Mouse (Mus musculus): ENCODE data around the gene Ms4a4c.
"Not testable (repeated sequence)": the region's sequence is repeated elsewhere in the genome, so short reads cannot be mapped to it uniquely, and the experiment has no call there.

Ms4a4c gene

DNA sequence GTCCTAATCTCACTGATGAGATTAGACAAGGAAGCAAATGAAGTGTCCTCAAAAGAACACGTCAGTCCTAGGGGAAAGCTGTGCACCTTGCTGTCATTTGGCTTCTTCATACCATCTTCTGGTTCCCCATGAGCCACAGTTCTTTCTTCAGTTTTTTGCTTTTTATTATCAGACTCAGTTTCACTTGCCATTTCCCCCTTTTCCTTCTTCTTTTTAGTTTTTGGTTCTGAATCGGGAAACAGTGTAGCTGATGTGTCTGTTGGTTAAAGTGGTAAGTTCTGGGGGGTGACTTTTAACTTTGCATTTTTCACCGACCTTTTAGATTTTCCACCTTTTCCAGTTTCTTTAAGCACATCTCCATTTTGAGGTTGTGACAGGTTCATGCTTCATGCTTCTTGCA is at the start of gene Ms4a4c:
Gene Ms4a4c (plus strand): TSS at position 244 of the 400 bp plus-strand sequence.
- no peak for DNase-seq (ENCODE audit: low read depth, low spot score)

DNA sequence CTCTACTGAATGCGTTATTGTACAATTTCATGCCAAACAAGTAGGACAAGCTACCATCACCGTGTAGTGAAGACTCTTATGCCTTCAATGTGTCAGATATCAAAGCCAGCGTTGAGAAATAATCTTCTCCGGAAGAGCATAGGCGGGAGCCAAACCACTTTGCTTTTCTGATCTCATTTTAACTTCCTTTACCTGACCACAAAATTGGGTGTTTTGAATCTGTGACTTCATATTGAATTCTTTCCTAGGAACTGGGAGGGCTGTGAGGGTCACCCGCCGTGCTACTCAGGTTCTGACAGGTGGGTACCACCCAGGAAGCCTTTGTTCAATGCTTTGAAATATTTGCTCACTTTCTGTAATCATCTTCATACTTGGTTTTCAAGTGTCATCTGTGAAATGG is 48.8 kb upstream of the Ms4a4c start:
- DNase-seq (ENCODE audit: low read depth, low spot score): no peak

DNA sequence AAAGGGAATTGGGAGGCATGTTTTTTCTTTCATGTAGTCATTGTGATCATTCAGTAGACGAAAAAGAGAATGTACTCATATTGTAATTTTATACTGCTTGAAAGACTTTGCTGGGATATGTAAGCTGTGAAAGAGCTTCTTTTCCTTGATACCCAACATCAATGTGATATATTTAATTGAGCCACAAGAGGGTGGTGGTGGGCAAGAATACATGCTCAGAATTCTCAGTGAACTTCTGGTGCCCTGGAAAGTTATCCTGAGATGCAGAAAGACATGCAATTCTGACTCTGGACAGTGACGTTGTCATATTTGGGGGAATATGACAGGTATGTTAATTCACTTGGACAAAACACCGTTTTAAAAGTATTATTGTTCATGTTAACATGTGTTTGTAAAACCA is 44.5 kb upstream of the Ms4a4c start:
- no peak for DNase-seq (ENCODE audit: low read depth, low spot score)

DNA sequence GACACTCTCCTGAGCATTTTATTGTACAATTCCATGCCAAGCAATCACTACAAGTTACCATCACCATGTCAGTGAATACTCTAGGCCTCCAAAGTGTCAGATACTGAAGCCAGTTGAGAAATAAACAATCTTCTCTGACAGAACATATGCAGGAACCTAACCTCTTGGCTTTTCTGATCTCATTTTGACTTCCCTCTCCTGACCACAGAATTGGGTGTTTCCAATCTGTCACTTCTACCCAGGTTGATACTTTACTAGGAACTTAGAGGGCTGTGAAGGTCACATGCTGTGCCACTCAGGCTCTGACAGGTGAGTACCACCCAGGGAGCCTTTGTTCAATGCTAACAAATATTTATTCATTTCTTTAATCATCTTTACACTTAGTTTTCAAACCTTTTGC is 42.6 kb upstream of the Ms4a4c start:
- no peak for DNase-seq (ENCODE audit: low read depth, low spot score)

DNA sequence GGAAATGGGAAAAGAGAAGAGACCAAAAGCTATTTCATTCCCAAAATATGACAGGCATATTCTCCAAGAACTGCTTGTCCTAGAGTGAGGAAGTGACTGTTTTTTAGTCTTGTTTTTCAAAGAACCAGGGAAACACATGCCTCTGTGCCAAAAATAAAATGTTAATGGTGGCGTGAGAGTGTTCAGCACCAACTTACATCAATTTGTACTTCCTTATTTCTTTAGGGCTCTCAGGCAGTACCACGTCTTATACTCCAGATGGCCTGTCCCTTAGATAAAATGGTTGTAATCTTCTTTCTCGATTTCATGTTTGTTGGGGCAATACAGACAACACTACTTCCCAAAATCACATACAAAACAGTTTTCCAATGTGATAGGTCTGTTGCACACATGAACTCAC is 36.3 kb upstream of the Ms4a4c start:
- no peak for DNase-seq (ENCODE audit: low read depth, low spot score)

DNA sequence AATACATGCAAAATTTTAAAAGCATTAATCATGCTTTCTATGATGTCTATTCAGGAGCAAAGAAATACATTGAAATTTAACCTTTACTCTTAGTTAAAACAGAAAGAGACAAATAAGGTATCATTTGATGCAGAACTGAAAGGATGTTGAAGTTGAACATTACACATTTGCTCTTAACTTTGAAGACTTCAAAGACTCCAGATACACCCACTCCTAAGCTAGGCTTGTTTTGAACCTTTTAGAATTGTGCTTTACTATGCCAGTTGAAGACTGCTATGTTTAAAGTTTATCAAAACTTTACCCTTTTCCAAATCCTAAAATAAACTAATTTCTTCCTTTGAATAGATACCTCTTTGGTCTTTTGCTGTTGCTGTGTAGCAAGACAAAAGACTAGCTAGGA is 33.4 kb upstream of the Ms4a4c start:
- DNase-seq (ENCODE audit: low read depth, low spot score): no peak

DNA sequence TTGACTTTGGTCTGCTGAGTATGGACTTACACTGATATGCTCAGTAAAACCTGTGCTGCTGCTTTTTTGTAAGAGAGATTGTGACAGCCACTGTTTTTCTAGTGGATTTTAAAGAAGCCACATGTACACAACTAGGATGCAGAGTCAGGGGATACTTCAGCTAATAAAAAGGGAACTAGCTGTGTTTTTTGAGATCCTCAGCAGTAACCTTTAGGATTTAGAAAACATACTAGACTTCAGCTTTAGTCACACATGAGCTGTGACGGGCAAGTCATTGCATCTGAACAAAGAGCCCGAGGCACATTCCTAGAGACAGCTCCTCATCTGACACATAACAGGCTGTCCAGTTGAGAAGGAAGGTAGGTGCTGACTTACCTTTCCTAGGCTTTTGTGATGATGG is 29.3 kb upstream of the Ms4a4c start, which contains the start of gene Ms4a4a:
Gene Ms4a4a (plus strand): TSS at position 251 of the 400 bp plus-strand sequence.
- no peak for DNase-seq (ENCODE audit: low read depth, low spot score)

DNA sequence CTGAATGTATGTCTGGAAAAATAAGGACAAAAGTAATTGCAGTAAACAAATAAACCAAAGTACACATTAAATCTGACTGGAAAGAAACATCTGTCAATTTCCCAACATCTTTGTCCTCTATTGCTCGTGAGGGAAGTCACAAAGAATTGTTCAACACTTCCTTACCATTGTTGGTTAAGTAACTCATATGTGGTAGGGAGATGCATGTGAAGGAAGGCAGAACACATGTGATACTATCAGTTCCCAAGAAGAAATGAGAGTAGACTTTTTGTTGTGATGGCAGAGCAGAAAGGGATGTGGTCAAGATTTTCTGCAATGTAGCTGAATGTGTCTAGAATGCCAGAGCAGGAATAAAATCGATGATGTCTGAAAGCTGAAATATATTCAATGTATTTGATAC is 28.2 kb upstream of the Ms4a4c start:
- DNase-seq (ENCODE audit: low read depth, low spot score): no peak

DNA sequence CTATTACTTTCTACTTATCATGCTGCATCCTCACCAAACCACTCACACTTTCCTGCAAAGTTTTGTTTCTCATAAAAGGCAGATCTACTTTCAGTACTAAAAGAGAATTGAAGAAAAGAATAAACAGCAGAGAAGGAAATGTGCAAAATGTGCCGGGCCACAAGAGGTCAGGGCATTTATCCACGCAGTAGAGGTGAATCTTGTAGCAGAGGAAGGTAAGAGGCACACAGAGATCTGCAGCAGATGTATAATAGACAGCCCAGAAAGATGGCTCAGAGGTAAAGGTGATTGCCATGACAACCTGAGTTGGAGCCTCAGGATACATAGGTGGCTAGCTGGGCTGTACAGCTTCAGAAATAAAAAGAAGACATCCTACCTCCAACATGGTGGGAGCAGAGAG is 17.5 kb upstream of the Ms4a4c start:
- DNase-seq (ENCODE audit: low read depth, low spot score): no peak

DNA sequence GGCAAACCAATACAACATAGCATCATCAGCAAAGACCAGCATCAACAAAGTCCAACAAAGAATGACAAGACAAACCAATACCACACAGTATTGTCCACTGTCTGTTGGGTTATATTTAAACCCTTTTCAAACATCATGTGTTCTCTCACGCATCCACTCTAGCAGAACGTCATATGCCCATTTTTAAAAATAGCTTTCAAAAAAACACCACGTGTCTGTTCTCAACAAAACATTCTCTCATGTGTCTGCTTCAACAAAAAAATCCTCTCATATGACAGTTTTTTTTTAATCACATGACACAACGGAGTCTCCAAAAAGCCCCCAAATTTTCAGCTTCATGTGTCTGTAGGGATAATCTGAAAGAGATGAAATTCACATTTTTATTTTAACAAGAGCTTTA is 16.9 kb upstream of the Ms4a4c start:
- no peak for DNase-seq (ENCODE audit: low read depth, low spot score)

DNA sequence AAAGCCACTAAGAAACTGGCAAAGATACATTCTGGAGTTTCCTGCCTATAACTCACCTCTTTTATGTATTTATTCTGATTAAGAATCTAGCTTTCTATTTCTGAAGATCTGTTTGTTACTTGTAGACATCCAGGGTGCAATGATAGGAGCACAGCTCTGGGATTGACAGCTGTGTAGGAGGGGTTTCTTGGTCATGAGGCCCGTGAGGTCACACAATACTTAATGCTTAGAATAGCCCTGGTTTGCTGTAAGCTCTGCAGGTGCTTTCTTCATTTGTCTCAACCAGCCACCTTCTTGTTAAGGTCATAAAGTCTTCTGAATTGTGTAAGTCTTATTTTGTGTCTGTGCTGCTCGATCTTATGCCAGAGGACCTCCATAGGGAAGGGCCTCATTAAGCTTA is 15.6 kb upstream of the Ms4a4c start:
- no peak for DNase-seq (ENCODE audit: low read depth, low spot score)

DNA sequence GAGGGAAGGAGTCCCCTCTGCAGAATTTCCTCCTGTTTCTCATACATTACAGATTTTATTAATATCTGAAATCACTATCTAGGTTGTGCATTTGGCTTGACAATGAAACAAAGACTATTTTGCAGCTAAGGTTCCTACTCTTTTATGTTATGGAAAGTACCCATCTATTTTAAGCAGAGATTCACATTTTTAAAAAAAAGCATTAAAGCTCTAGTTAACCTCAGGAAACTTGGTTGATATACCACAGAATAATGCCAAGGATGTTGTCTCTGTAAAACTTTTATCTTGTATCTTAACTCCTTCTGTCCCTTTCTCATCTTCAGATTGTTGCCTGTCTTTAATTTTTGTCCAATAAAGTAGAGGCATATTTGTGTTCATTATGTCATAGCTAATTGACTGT is 8.8 kb upstream of the Ms4a4c start:
- DNase-seq (ENCODE audit: low read depth, low spot score): no peak

DNA sequence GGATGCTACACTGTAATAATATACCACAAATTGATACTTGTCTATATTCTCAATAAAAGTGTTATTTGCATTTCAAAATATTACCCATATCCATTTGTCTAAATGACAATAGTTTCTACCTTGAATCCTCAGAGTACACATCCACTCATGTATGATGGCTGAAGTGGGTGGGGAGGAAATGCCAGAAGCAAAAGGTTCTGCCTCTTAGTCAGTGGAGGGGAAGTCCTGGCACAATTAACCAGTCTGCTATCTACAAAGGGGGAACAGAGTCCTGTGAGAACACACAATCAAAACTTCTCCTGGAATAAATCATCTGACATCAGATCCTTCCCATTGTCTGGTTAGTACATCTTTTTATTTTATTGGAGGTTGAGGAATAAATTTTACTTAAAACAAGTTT is 2.9 kb downstream of the Ms4a4c start:
- no peak for DNase-seq (ENCODE audit: low read depth, low spot score)

DNA sequence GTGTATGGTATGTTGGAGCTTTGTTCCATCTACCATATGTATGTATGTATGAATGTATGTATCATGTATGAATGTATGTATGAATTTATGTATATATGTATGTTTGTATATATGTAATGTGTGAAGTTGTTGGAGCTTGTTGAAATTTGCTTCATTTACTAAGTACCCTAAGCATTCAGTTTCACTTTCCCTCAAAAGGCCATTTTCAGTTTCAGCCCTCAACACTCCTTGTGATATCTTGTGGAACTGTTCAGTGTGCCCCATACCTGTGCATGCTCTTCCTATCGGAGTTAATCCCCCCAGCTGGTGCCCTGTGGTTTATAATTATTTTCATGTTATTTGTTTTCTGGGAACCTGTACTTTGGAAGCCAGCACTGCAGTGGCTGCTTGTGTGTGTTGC is 4.0 kb downstream of the Ms4a4c start:
- no peak for DNase-seq (ENCODE audit: low read depth, low spot score)

DNA sequence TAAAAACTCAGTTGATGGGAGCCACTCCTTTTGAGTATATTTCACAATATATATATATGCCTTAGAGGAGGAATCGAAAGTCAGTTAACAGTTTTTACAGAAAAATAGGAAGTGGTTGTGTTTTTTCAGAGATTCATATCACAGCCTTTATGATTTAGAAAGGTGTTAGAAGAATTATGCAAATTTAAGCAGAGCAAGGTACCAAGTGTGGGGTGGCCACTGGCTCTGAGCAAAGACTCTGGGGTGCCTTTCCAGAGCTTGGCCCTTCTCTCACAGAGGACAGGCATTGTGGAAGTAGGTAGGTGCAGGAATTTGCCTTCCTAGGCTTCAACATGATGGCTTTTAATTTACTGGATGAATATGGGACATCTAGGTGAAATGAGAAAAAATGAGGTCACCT is 7.1 kb downstream of the Ms4a4c start:
- DNase-seq (ENCODE audit: low read depth, low spot score): no peak

DNA sequence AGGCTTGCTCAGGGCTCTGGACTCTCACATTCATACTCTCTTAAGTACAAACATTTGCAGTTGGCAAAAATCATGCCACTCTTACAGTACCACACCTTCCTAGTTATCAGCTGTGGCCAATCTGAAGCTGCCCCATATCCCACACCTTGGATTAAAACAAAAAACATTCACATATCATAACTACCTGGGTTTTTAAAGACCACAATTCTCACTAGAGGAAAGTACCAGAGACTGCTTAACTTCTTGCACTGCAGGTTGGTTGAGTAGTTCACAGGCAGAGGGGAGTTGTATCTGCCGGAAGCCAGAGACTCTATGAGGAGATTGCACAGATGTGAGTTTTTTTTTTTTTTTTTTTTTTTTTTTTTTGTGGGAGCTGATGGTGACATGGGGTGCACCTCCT is 9.5 kb downstream of the Ms4a4c start:
- no peak for DNase-seq (ENCODE audit: low read depth, low spot score)

DNA sequence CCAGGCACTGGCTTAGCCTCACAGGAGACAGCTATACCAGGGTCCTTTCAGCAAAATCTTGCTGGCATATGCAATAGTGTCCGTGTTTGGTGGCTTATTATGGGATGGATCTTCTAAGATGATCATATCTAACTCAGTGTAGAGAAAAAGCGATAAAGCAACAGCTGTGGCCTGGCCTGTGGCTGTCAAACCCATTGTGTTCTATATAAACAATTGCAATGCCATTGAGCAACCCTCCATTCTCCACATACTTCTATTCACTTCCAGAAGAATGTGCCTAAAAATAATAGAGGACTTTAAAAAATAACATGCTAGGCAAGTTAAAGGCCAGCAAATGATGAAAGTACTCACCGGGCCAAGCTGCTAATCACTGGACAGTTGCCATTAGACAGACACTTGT is 11.0 kb downstream of the Ms4a4c start:
- DNase-seq (ENCODE audit: low read depth, low spot score): no peak

DNA sequence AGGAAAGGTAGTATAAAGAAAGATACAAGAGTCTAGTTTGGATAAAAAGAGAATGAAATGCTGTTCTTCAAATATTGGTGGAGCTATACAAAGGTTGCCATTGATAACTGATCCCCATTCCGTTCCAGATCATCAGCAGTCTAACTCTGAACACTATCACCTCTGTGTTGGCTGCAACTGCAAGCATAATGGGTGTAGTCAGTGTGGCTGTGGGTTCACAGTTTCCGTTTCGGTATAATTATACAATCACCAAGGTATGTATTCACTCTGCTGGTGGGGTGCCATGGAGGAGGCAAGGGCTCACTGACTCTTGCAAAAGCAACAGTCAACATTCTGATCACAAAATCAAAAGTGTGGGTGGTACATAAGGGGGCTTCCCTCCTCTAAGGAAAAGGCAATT is 14.3 kb downstream of the Ms4a4c start:
- DNase-seq (ENCODE audit: low read depth, low spot score): not testable (repeated sequence)

DNA sequence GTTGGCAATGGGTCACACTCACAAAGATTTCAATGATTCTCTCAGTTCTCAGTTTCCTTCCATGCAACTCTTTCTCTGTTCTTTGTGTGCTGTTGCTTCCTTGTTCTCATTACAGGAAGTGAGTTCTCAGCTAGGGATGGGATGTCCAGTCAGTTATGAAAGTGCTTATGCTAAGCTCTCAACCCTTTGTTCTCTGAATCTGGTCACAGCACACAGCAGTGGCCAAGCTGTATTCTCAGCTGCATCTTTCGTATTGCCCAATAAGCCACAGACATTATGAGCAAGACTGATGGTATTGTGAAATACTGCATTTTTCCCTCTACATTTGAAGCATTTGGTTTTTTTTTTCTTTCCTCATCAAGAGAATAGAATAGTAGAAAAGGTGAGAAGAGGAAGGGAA is 26.6 kb downstream of the Ms4a4c start:
- not testable (repeated sequence) for DNase-seq (ENCODE audit: low read depth, low spot score)

DNA sequence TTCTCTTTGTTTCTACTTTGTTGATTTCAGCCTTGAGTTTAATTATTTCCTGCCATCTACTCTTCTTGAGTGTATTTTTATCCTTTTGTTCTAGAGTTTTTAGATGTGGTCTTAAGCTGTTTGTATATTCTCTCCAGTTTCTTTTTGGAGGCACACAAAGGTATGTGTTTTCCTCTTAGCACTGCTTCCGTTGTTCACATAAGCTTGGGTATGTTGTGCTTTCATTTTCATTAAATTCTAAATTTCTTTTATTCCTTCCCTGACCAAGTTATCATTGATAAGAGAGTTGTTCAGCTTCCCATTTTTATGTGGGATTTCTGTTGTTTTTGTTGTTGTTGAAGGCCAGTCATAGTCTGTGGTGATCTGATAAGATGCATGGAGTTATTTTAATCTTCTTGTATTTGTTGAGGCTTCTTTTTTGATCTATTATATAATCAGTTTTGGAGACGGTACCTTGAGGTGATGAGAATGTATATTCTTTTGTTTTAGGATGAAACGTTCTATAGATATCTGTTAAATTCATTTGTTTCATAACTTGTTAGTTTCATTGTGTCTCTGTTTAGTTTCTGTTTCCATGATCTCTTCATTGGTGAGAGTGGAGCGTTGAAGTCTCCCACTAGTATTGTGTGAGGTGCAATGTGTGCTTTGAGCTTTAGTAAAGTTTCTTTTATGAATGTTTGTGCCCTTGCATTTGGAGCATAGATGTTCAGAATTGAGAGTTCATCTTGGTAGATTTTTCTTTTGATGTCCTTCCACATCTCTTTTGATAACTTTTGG is 30.7 kb downstream of the Ms4a4c start:
- no peak for DNase-seq (ENCODE audit: low read depth, low spot score)

DNA sequence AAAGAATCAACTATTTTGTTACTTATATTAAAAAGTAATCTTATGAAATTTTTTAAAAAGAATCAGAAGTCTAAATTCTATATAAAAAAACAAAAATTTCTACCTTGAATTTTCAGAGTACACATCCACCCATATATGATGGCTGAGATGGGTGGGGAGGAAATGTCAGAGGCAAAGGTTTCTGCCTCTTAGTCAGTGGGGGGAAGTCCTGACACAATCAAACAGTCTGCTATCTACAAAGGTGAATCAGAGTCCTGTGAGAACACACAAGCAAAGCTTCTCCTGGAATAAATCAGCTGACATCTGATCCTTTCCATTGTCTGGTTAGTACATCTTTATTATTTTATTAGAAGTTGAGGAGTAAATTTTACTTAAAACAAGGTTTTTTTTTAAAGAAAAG is 38.8 kb downstream of the Ms4a4c start, which contains the start of gene Ms4a4b:
Gene Ms4a4b (plus strand): TSS at position 216 of the 400 bp plus-strand sequence.
- DNase-seq (ENCODE audit: low read depth, low spot score): no peak

DNA sequence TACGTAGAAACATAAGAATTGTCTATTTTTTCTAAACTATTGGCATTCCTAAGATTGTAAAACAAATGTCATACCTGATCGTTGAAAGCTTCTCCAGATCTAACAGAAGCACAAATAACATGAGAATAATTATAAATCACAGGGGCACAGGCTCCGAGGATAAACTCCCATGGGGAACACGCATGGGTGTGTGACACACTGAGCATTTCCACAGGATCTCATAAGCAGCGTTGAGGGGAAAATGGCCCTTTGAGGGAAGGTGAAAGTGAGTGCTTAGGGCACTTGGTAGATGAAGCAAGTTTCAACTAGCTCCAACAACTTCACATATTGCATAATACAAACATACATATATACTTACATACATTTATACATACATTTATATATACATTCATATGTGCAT is 39.4 kb downstream of the Ms4a4c start:
- DNase-seq (ENCODE audit: low read depth, low spot score): no peak

DNA sequence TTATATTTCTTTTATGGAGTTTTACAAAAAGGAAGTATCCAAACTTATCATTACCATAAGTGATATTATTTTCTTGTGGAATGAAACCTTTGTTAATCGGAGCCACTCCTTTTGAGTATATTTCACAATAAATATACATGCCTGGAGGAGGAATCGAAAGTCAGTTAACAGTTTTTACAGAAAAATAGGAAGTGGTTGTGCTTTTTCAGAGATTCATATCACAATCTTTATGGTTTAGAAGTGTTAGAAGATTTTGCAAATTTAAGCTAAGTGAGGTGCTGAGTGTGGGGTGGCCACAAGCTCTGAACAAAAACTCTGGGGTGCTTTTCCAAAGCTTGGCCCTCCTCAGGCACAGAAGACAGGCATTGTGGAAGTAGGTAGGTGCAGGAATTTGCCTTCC is 42.7 kb downstream of the Ms4a4c start:
- DNase-seq (ENCODE audit: low read depth, low spot score): no peak

DNA sequence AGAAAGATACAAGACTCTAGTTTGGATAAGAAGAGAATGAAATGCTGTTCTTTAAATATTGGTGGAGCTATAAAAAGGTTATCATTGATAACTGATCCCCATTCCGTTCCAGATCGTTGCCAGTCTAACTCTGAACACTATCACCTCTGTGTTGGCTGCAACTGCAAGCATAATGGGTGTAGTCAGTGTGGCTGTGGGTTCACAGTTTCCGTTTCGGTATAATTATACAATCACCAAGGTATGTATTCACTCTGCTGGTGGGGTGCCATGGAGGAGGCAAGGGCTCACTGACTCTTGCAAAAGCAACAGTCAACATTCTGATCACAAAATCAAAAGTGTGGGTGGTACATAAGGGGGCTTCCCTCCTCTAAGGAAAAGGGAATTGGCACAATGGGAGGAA is 54.5 kb downstream of the Ms4a4c start:
- DNase-seq (ENCODE audit: low read depth, low spot score): not testable (repeated sequence)

All from mesoderm, embryonic 11.5 days (tissue).